Mouse (Mus musculus): ENCODE measurements at regions not wholly inside any gene's neighbourhood (a gene's known extent, or its start where the extent isn't known, plus 50 kb on each side); places are given as distances from the start of the nearest gene placed in this dataset.

GRCm38 (mm10) chr16:28999641-29000040, 70.2 kb upstream of the Mb21d2 start:
- TF ChIP-seq CTCF (IDR thresholded peaks at IDR 0.05; ENCODE audit: low read depth) (no peak), EP300 (IDR thresholded peaks at IDR 0.05; ENCODE audit: low read depth) (no peak)
